Mouse (Mus musculus) urinary bladder, postnatal 14 days (tissue): ENCODE data around the gene Uevld.
"Not testable (repeated sequence)": the region's sequence is repeated elsewhere in the genome, so short reads cannot be mapped to it uniquely, and the experiment has no call there.

Experiments used
- DNase-seq: peaks from one replicate; pipeline ENCODE4 v3.0.0; 2021; ENCODE audit warnings: low spot score

Gene Uevld

GRCm38 (mm10) chr7:46957831-46958691 lies at the start of gene Uevld:
Gene Uevld, minus strand, starts transcription at chr7:46958527.
- DNase-seq = peak; percentile 98

- DNase-seq = no peak
Measured at GRCm38 (mm10) chr7:47007818-47008167, 49.5 kb upstream of the Uevld start.

GRCm38 (mm10) chr7:47007109-47007780 lies 48.9 kb upstream of the Uevld start:
- DNase-seq = no peak

- no peak for DNase-seq
Measured at GRCm38 (mm10) chr7:47003411-47004115, 45.2 kb upstream of the Uevld start.

GRCm38 (mm10) chr7:47001900-47002275 lies 43.6 kb upstream of the Uevld start:
- no peak for DNase-seq

- DNase-seq = no peak
Measured at GRCm38 (mm10) chr7:47001125-47001899, 43.0 kb upstream of the Uevld start.

GRCm38 (mm10) chr7:47000644-47000983 lies 42.3 kb upstream of the Uevld start:
- peak; percentile 41 for DNase-seq

GRCm38 (mm10) chr7:46999983-47000643 lies 41.8 kb upstream of the Uevld start:
- DNase-seq = no peak

- no peak for DNase-seq
Measured at GRCm38 (mm10) chr7:46998942-46999341, 40.6 kb upstream of the Uevld start.

- DNase-seq = peak; percentile 14
Measured at GRCm38 (mm10) chr7:46997644-46998395, 39.5 kb upstream of the Uevld start.

GRCm38 (mm10) chr7:46997008-46997407 lies 38.7 kb upstream of the Uevld start:
- no peak for DNase-seq

- DNase-seq = no peak
Measured at GRCm38 (mm10) chr7:46995558-46995957, 37.2 kb upstream of the Uevld start.

- DNase-seq = no peak
Measured at GRCm38 (mm10) chr7:46993079-46993478, 34.8 kb upstream of the Uevld start.

- DNase-seq = not testable (repeated sequence)
Measured at GRCm38 (mm10) chr7:46989387-46989786, 31.1 kb upstream of the Uevld start.

- DNase-seq = no peak
Measured at GRCm38 (mm10) chr7:46987073-46987472, 28.7 kb upstream of the Uevld start.

- DNase-seq = no peak
Measured at GRCm38 (mm10) chr7:46986646-46987045, 28.3 kb upstream of the Uevld start.

- no peak for DNase-seq
Measured at GRCm38 (mm10) chr7:46985718-46986505, 27.6 kb upstream of the Uevld start.

- no peak for DNase-seq
Measured at GRCm38 (mm10) chr7:46983280-46983679, 25.0 kb upstream of the Uevld start, which contains the start of gene Gm9999. Gene Gm9999, plus strand, starts transcription at chr7:46983580.

GRCm38 (mm10) chr7:46975456-46975855 lies 17.1 kb upstream of the Uevld start:
- DNase-seq = no peak

- no peak for DNase-seq
Measured at GRCm38 (mm10) chr7:46974648-46975047, 16.3 kb upstream of the Uevld start.
